Mouse (Mus musculus) small intestine, adult 2 months (tissue): ENCODE measurements around the gene Nudt16l1.

Experiments
- CTCF ChIP-seq: fragments of 200-500 bp; IDR thresholded peaks from 2 replicates; pipeline ENCODE4 v1.5.1; 2012; ENCODE audit warnings: low read depth, mild to moderate bottlenecking, control low read depth, inconsistent platforms, low read length, moderate library complexity, mixed read lengths; ENCODE audit not compliant: insufficient replicate concordance, insufficient read length; ENCODE audit errors: extremely low read depth
- POLR2A ChIP-seq: fragments of 200-500 bp; IDR thresholded peaks from 2 replicates; pipeline ENCODE4 v1.6.1; 2012; ENCODE audit warnings: low read depth, mild to moderate bottlenecking, control low read depth, inconsistent platforms, low read length, moderate library complexity

GRCm38 (mm10) chr16:4902390-4902789 lies 36.2 kb upstream of the Nudt16l1 start:
- TF ChIP-seq CTCF (no peak), POLR2A (no peak)
